Mouse (Mus musculus) thymus, adult 2 months (tissue): Measurements from ENCODE around the gene Prr12.

Source experiments
- CTCF ChIP-seq: fragments of 200-500 bp; IDR thresholded peaks from 2 replicates; pipeline ENCODE4 v1.5.1; 2012; ENCODE audit warnings: mild to moderate bottlenecking, control low read depth, low read length, moderate library complexity, borderline replicate concordance; ENCODE audit not compliant: control insufficient read depth, poor library complexity, insufficient read depth; ENCODE audit errors: extremely low read depth
- POLR2A ChIP-seq: fragments of 200-500 bp; IDR thresholded peaks from 2 replicates; pipeline ENCODE4 v1.6.1; 2012; ENCODE audit warnings: mild to moderate bottlenecking, low read length, control low read depth, moderate library complexity; ENCODE audit not compliant: control insufficient read depth, poor library complexity, insufficient read depth; ENCODE audit errors: extremely low read depth

DNA sequence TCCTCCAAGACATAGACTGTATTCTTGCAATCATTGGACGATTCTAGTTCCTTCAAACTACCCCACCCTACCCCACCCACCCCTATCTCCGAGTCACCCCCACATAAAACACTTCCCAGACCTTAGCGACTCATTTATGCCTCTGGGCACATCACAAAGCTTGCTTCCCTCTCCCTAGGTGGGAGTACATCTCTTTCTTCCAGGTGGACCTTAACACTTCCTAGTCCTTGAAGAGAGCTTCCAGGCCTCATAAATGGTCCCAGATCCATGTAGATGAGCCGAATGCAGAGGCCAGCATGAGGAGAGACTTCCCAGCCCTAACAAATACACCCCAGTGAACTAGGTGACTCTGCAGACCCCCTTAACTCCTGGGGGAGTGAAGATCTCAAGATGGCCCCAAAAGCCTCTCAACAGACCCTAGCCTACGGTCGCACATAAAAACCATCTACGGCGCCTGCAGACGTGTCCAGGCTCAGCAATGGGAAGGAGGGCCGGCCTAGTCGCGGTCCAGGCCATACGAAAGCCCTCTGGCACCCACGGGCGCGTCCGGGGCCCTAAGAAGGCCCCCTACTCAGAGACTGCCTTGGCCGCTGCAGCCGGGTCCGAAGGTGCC lies 37.2 kb downstream of the Prr12 start:
- no peak for TF ChIP-seq CTCF
- no peak for TF ChIP-seq POLR2A
